Mouse (Mus musculus) kidney, embryonic 15.5 days (tissue): ENCODE measurements around the gene Map7. TPM values are rescaled to one million over a fixed set of nuclear protein-coding genes. Genes with fewer than 3 reads are reported as not detected.

Experiments
- ATAC-seq: fragments of 200-750 bp; cut with Nextera tagmentation; replicated peaks from 2 replicates; pipeline ENCODE4 v1.8.0; 2017; ENCODE audit warnings: moderate TSS enrichment; ENCODE audit not compliant: low FRiP score
- H3K27ac ChIP-seq: fragments of 300-500 bp; sonication (generic); 2 replicates; pipeline ENCODE4 v1.5.1; 2015; ENCODE audit warnings: mild to moderate bottlenecking, inconsistent platforms
- H3K27me3 ChIP-seq: fragments of 300-500 bp; sonication (generic); 2 replicates; pipeline ENCODE4 v1.6.1; 2015; ENCODE audit warnings: inconsistent platforms
- H3K36me3 ChIP-seq: fragments of 300-500 bp; sonication (generic); 2 replicates; pipeline ENCODE4 v1.6.1; 2015; ENCODE audit warnings: inconsistent platforms
- H3K4me1 ChIP-seq: fragments of 300-500 bp; sonication (generic); 2 replicates; pipeline ENCODE4 v1.6.1; 2015; ENCODE audit warnings: inconsistent platforms
- H3K4me2 ChIP-seq: fragments of 300-500 bp; sonication (generic); 2 replicates; pipeline ENCODE4 v1.6.1; 2015; ENCODE audit warnings: moderate library complexity, mild to moderate bottlenecking, inconsistent platforms
- H3K4me3 ChIP-seq: fragments of 300-500 bp; sonication (generic); replicated peaks from 2 replicates; pipeline ENCODE4 v1.5.1; 2015; ENCODE audit warnings: mild to moderate bottlenecking, inconsistent platforms
- H3K9ac ChIP-seq: fragments of 300-500 bp; sonication (generic); 2 replicates; pipeline ENCODE4 v1.6.1; 2015; ENCODE audit warnings: mild to moderate bottlenecking, inconsistent platforms
- H3K9me3 ChIP-seq: fragments of 300-500 bp; sonication (generic); replicated peaks from 2 replicates; pipeline ENCODE4 v1.6.1; 2016; ENCODE audit warnings: inconsistent platforms
- WGBS: fragments of 180-500 bp; shearing (Covaris S2); methylation state at CpG from one replicate; pipeline ENCODE4 v1.1.7; 2015; ENCODE audit warnings: mixed read lengths; 5-methylcytosine and 5-hydroxymethylcytosine counted together
- polyA plus RNA-seq: library from polyadenylated mRNA; unstranded; fragments of >200 nt; fragmentation: Nextera tagmentation; extraction: Ambion mirVana; gene quantifications from 2 replicates; pipeline ENCODE4 v1.2.1, GENCODE M21; 2015

Gene Map7
- polyA plus RNA-seq, 1 experiment from 2014 or later: 26.7 TPM

DNA sequence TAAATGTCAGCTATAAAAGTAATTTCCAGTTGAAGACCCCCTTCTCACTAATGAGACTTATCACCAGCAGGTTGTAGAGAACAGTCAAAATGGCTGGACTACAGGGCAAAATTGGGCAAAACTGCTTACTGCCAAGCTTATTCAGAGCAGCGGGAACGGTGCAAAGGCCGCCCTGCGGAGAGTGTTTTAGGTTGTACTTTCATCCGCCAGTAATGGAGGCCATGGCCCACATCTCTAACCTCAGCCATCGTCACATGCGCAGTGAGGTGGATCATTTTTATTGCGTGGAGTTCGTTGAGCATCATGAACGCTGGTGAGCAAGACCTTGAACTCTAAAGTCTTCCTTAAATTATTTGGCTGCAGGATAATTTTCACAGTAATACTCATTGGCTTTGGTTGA lies 100.8 kb downstream of the Map7 start:
- Histone ChIP-seq H3K27me3 (no peaks in the 10 kb centered on the region), H3K9me3 (no peaks in the 10 kb centered on the region), H3K36me3 (peaks cover 11% of the 10 kb centered on the region; the same call in 1 of the 2 replicates), H3K27ac (no peak overlapping the region), H3K4me1 (peaks cover 5% of the 10 kb centered on the region; the same call in 1 of the 2 replicates), H3K9ac (no peak overlapping the region), H3K4me3 (no peak overlapping the region), H3K4me2 (no peak overlapping the region)
- 93% methylated on average over 10 of the region's 10 CpGs for WGBS
- ATAC-seq: no peak

DNA sequence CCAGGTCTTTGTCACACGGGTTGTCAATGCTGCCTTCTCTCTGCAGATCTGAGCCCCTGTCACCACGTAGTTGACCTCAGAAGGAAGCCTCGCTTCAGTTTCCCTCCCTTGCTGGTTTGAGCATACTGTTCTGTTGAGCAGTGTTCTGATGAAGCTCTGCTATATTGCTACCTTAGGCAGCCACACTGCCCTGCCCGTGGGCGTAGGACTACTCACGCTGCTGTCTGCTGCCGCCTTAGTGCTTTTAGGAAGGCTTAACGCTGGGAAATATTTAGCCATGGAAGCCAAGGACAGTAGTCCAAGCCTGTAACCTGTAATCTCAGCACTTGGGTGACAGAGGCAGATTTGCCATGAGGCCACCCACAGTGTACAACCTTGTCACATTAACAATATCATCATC lies 107.3 kb downstream of the Map7 start:
- H3K9ac ChIP-seq: no peak overlapping the region
- H3K9me3 ChIP-seq: no peaks in the 10 kb centered on the region
- ATAC-seq: no peak
- H3K4me1 ChIP-seq: peaks cover 2% of the 10 kb centered on the region; the same call in 1 of the 2 replicates
- no peak overlapping the region for H3K27ac ChIP-seq
- H3K4me3 ChIP-seq: no peak overlapping the region
- WGBS: 89% methylated on average over 8 of the region's 8 CpGs
- no peaks in the 10 kb centered on the region for H3K27me3 ChIP-seq
- no peak overlapping the region for H3K4me2 ChIP-seq
- H3K36me3 ChIP-seq: no peaks in the 10 kb centered on the region

DNA sequence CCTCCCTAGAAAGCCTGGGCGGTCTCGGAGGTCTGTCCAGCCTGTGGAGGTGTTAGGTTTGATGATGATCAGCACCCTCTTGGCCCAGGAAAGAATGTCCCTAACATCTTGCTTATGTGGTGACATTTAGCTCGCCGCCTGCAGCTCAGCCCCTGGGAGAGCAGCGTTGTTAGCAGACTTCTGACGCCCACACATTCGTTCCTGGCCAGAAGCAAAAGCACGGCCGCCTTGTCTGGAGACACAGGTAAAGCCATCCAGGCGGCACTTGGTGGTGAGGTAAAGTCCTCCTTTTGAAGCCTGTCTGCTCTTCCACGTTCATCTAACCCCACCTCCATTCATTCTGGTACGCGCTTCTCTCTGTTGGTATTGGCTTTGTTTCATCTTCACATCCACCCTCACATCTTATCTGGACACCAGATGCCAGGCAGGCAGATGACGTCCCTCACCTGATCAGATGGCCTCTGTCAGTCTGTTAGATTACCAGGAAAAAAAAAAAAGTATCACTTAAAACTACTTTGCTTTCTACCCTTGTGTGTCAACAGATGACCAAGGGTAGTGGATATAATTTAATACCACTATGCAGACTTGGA lies 108.9 kb downstream of the Map7 start:
- no peak for ATAC-seq
- Histone ChIP-seq H3K9ac (no peak overlapping the region), H3K4me3 (no peak overlapping the region), H3K4me1 (no peaks in the 10 kb centered on the region), H3K9me3 (no peaks in the 10 kb centered on the region), H3K36me3 (no peaks in the 10 kb centered on the region), H3K27ac (no peak overlapping the region), H3K4me2 (no peak overlapping the region), H3K27me3 (no peaks in the 10 kb centered on the region)
- WGBS: 82% methylated on average over 14 of the region's 14 CpGs

DNA sequence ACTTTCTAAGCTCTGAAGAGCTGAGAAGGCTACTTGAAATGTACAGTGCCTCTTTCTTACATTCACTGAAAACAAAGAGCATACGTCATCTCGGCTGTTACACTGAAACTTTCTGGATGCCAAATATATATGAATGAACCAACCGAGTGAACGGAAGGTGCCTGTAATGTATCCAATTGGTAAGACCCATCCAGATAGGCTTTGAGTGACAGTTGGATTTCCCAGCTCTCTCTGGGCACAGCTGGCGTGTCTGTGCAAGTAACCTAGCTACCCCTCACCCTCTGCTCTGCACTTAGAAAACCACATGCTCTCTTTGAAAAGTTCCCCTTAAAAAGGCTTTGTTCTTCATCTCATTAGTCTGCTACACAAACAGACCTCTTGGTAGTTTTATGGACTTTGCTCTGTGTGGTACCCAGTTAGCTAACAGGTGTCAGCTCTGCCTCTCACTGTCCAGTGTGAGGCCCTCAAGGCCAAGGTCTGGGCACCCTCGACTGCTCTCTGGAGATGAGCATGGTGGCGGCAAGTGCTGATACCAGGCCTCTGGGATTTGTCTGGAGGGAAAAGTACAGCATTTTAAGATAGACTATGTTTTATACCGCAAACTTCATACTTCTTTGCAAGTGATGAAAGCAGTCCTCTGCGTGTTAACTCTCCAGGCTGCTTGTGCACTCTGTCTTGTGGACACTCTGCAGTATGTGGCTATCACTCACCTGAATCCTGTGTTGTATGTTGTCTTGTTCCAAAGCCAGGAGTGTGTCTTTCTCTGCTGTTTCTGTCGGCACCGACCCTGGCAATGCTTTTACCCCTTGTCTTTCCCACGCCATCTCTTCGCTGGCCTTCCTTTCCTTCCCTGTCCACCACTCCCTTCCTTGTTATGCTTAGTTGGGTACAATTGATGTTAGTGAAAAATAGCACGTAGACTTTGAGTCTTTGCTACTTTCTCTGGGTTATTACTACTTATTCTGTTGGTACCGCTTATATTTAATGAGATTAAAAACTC lies 109.8 kb downstream of the Map7 start:
- 85% methylated on average over 15 of the region's 15 CpGs for WGBS
- peak; percentile 69; the same call in 1 of the 2 replicates for ATAC-seq

DNA sequence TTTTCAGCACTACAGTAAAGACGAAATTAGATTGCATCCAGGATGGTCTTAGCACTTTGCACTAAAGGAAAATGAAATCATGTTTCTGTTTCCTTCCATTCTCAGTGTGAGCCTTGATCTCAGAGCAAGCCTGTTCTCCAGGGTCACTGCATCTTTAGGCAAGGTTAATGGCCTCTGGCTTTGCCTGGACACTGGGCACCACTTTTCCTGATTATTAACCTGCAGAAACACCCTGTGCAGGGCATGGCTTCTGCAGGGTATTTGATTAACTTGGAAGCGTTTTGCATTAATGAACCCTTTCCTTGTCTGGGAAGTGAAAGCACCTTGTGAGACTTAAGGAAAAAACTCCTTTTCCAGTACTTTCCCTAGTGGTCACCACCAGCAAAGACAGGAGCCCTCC lies 111.2 kb downstream of the Map7 start:
- Histone ChIP-seq H3K9me3 (no peaks in the 10 kb centered on the region), H3K36me3 (no peaks in the 10 kb centered on the region), H3K4me3 (no peak overlapping the region), H3K4me2 (no peak overlapping the region), H3K27ac (peak overlapping the region; percentile 70), H3K9ac (no peak overlapping the region), H3K27me3 (no peaks in the 10 kb centered on the region), H3K4me1 (no peaks in the 10 kb centered on the region)
- 68% methylated on average over 2 of the region's 2 CpGs for WGBS
- ATAC-seq: peak; percentile 79; the same call in 1 of the 2 replicates

More for the DNA sequence above, 109.8 kb downstream of the Map7 start:
- no peak overlapping the region for H3K27ac ChIP-seq
- no peak overlapping the region for H3K4me2 ChIP-seq
- H3K9me3 ChIP-seq: no peaks in the 10 kb centered on the region
- no peak overlapping the region for H3K9ac ChIP-seq
- no peak overlapping the region for H3K4me3 ChIP-seq
- no peaks in the 10 kb centered on the region for H3K4me1 ChIP-seq
- no peaks in the 10 kb centered on the region for H3K27me3 ChIP-seq
- H3K36me3 ChIP-seq: no peaks in the 10 kb centered on the region

DNA sequence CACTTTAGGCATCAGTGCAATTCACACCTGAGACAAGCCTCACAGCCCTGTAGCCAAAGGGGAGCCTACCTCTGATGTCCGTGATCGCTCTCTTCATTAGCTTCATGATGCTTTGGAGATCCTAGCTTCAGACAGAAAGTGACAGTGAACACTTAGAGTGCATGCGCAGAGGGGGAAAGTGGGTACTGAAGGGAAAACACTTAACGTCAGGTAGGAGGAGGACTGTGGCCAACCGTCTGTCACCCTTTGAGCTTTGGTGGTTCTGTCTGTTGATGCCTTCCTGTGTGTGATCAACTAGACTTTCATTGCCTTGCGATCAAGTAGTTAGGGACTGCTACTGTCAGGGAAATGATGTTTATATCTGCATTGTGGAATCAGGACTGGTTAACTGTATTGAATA lies 114.6 kb downstream of the Map7 start:
- Histone ChIP-seq H3K4me3 (no peak overlapping the region), H3K4me1 (no peaks in the 10 kb centered on the region), H3K36me3 (no peaks in the 10 kb centered on the region), H3K4me2 (no peak overlapping the region), H3K27ac (no peak overlapping the region), H3K9ac (no peak overlapping the region), H3K9me3 (no peaks in the 10 kb centered on the region), H3K27me3 (no peaks in the 10 kb centered on the region)
- WGBS: 74% methylated on average over 6 of the region's 6 CpGs
- no peak for ATAC-seq

DNA sequence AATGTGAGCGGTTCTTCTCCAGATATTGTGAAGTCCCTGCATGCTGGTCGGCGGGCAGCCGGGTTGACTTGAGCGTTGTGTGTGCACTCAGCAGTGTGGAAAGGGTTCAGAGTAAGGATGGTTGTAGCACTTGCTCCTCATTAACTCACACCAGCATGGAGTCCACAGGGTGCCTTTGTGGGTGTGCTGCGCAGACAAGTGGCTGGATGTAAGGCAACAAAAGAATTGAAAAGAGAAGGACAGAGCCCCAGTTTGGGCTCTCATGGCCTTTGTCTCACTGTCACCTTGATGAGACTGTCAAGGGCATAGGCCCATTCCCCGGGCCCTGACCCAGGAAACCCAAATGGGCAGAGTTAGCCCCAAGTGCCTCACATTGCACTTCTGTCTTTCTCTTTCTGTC lies 116.2 kb downstream of the Map7 start:
- no peak overlapping the region for H3K4me3 ChIP-seq
- no peaks in the 10 kb centered on the region for H3K4me1 ChIP-seq
- 89% methylated on average over 7 of the region's 7 CpGs for WGBS
- no peaks in the 10 kb centered on the region for H3K9me3 ChIP-seq
- no peak overlapping the region for H3K9ac ChIP-seq
- no peaks in the 10 kb centered on the region for H3K27me3 ChIP-seq
- 0 out of 2 replicates have a peak, but pooled peaks cover 3% of the 10 kb centered on the region for H3K36me3 ChIP-seq
- ATAC-seq: no peak
- no peak overlapping the region for H3K27ac ChIP-seq
- H3K4me2 ChIP-seq: no peak overlapping the region

DNA sequence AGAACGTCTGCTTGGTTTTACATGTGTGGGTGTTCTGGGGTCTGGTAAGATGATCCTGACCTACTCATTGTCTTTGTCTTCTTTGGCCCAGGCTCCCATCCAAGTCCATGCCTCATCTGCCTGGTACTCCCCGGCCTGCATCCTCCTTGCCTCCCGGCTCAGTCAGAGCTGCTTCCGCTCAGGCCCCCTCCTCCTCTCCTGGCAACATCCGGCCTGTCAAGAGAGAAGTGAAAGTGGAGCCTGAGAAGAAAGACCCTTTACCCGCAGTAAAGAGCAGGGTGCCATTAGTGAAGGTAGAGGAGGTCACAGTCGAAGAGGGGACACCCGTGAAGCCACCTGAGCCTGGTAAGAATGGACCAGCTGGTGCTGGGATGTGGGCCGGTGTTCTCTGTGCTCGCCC lies 118.8 kb downstream of the Map7 start:
- H3K9ac ChIP-seq: no peak overlapping the region
- 61% methylated on average over 10 of the region's 10 CpGs for WGBS
- H3K4me3 ChIP-seq: no peak overlapping the region
- H3K36me3 ChIP-seq: peaks cover 17% of the 10 kb centered on the region
- no peak overlapping the region for H3K4me2 ChIP-seq
- no peaks in the 10 kb centered on the region for H3K27me3 ChIP-seq
- ATAC-seq: peak; percentile 36; the same call in 1 of the 2 replicates
- H3K4me1 ChIP-seq: no peaks in the 10 kb centered on the region
- no peaks in the 10 kb centered on the region for H3K9me3 ChIP-seq
- H3K27ac ChIP-seq: no peak overlapping the region

DNA sequence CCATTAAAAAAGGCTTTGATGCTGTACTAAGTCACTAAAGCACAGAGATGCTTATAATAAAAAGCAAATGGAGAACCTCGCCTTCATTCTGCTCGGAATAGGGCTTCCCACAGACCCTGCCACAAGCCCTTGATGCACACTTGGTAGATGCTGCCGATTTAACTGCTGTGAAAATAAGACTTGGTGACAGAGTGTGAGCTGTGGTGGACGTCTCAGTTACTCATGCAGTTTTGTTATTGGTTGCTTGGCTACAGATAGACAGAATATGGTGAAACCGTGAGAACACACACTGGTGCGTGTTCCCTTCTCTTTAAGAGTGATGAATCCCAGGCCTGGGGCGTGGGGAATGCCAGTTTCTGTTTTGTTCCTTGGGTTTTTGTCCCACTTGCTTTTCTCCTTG lies 120.7 kb downstream of the Map7 start:
- H3K4me1 ChIP-seq: no peaks in the 10 kb centered on the region
- no peak overlapping the region for H3K4me2 ChIP-seq
- 33% methylated on average over 7 of the region's 7 CpGs for WGBS
- no peak overlapping the region for H3K4me3 ChIP-seq
- no peaks in the 10 kb centered on the region for H3K9me3 ChIP-seq
- H3K9ac ChIP-seq: no peak overlapping the region
- no peak overlapping the region for H3K27ac ChIP-seq
- H3K27me3 ChIP-seq: 0 out of 2 replicates have a peak, but pooled peaks cover 4% of the 10 kb centered on the region
- peaks cover 21% of the 10 kb centered on the region for H3K36me3 ChIP-seq
- ATAC-seq: no peak

DNA sequence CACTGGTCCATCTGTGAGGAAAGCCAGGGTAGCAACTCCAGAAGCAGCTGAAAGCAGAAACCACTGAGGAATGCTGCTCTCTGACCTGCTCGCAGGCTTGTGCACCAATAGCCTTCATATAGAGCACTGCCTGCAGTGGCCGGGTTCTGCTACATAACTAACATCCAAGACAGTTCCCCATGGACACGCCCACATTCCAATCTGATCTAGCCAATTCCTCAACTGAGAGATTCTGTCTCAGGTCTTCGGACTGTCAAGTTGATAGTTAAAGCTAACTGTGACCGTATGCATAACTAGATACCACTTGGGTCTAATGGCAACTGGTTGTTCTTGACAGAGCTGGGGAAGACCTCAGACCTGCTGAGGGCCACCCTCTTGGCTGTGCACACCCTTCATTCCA lies 124.1 kb downstream of the Map7 start:
- no peaks in the 10 kb centered on the region for H3K9me3 ChIP-seq
- H3K27me3 ChIP-seq: 0 out of 2 replicates have a peak, but pooled peaks cover 4% of the 10 kb centered on the region
- no peak overlapping the region for H3K9ac ChIP-seq
- no peak for ATAC-seq
- peaks cover 30% of the 10 kb centered on the region for H3K36me3 ChIP-seq
- no peak overlapping the region for H3K4me3 ChIP-seq
- H3K4me1 ChIP-seq: no peaks in the 10 kb centered on the region
- no peak overlapping the region for H3K27ac ChIP-seq
- 89% methylated on average over 5 of the region's 5 CpGs for WGBS
- H3K4me2 ChIP-seq: no peak overlapping the region

DNA sequence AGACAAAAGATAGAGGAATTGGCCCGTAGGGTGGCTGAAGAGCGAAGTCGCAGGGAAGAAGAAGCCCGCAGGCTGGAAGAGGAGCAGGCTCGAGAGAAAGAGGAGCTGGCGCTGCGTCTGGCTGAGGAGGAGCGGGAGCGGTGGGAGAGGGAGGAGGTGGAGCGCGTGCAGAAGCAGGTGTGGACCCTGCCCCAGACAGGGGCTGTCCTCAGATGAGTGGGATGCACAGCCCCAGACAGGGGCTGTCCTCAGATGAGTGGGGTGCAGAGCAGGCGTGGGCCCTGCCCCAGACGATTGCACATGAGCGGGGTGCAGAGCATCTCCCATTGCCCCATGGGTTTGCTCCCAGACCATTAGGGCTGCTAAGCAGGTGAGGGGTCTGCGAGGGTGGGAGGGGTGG lies 125.0 kb downstream of the Map7 start:
- no peaks in the 10 kb centered on the region for H3K9me3 ChIP-seq
- H3K4me2 ChIP-seq: no peak overlapping the region
- H3K9ac ChIP-seq: no peak overlapping the region
- H3K27ac ChIP-seq: no peak overlapping the region
- H3K36me3 ChIP-seq: peaks cover 32% of the 10 kb centered on the region
- 0 out of 2 replicates have a peak, but pooled peaks cover 4% of the 10 kb centered on the region for H3K27me3 ChIP-seq
- 65% methylated on average over 15 of the region's 15 CpGs for WGBS
- H3K4me1 ChIP-seq: no peaks in the 10 kb centered on the region
- ATAC-seq: 0 out of 2 replicates have a peak, but pooled peaks have one; percentile 46
- H3K4me3 ChIP-seq: no peak overlapping the region

DNA sequence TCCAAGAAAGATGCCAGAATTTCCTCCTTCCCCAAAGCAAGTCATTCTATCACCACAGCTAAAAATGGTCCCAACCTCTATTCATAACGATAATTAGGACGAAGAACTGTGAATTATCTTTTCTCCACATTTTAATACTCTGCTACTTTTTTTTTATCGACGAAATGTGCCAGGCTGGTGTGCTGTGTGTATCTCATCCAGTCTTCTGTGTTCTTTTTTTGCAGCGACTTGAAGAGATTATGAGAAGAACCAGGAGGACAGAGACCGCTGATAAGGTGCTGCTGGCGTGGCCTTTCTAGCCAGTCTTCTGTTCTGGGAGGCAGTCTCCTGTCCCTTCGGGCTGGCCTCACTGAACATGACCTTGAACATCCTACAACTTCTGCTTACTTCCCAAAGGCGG lies 125.8 kb downstream of the Map7 start:
- no peaks in the 10 kb centered on the region for H3K4me1 ChIP-seq

More for the DNA sequence above, 125.8 kb downstream of the Map7 start:
- Histone ChIP-seq H3K4me2 (no peak overlapping the region), H3K27ac (no peak overlapping the region), H3K9me3 (no peaks in the 10 kb centered on the region), H3K4me3 (no peak overlapping the region), H3K36me3 (peaks cover 34% of the 10 kb centered on the region), H3K27me3 (0 out of 2 replicates have a peak, but pooled peaks cover 4% of the 10 kb centered on the region), H3K9ac (no peak overlapping the region)
- 87% methylated on average over 9 of the region's 9 CpGs for WGBS
- no peak for ATAC-seq
